Mouse (Mus musculus): ENCODE data around the gene Klhl41. TPM values are rescaled to one million over a fixed set of nuclear protein-coding genes. Genes with fewer than 3 reads are reported as not detected.
"Not testable (repeated sequence)": the region's sequence is repeated elsewhere in the genome, so short reads cannot be mapped to it uniquely, and the experiment has no call there.

The Klhl41 gene
- polyA plus RNA-seq, 2 experiments, result 0.04 TPM; not detected in 1

DNA sequence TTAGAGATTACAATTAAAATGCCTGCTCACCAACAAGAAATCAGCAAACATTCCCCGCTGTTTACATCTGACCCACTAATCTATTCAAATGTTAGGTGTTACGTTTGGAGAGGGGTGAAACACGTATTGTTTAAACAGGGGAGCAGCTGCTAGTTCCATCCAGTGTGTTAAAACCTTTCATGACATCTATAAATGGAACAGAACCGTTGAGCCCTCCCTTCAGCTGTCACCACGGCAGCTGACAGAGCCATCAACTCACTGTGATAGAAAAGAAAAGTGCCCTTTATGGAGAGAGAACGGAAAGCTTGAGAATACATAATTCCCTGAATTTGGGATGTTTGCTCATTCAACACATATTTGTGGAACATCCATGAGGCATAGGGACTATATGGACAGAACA is 1.5 kb upstream of the Klhl41 start:
- TF ChIP-seq EP300 (IDR thresholded peaks at IDR 0.05; ENCODE audit: low read depth) (no peak), CTCF (IDR thresholded peaks at IDR 0.05; ENCODE audit: low read depth) (no peak)
- Histone ChIP-seq H3K4me3 (ENCODE audit: insufficient read depth in 1 of 2, low read depth in 2 of 2, low read length in 2 of 2) (no peak overlapping the region), H3K27ac (no peak overlapping the region), H3K4me1 (replicated peaks; ENCODE audit: control insufficient read depth in 2 of 2, insufficient read depth in 2 of 2, low read length in 1 of 2) (no peaks in the 10 kb centered on the region), H3K9me3 (ENCODE audit: control insufficient read depth, low read length) (no peaks in the 10 kb centered on the region), H3K27me3 (ENCODE audit: control insufficient read depth, insufficient read depth, low read length) (no peaks in the 10 kb centered on the region), H3K9ac (replicated peaks) (no peak overlapping the region), H3K36me3 (replicated peaks; ENCODE audit: control insufficient read depth, insufficient read depth, low read depth) (no peaks in the 10 kb centered on the region), H3K4me2 (ENCODE audit: low read depth) (no peak overlapping the region)
- DNase-seq (ENCODE audit: low read depth in 3 of 3, low spot score in 3 of 3) (no peak), ATAC-seq (ENCODE audit: insufficient read depth) (no peak)
- 62% methylated on average over 6 of the region's 6 CpGs for WGBS (ENCODE audit: insufficient replicate concordance)

DNA sequence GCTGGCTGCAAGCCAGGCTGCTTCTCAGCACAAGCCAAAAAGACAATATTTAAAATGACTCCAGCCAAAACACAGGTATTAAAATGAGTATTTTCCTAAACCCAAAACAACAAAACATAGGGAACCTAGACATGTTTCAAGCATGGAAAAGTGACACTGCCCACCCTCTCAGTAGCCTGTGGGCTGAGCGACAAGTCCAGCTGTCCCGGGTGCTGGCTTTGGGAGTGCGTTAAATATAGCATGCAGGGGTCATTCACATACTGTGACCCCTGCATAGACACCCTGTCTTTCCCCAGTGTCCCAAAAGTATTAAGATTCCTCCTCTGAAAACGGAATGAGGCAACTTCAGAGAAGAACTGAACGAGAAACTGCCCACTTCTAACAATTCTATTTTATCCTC is 3.8 kb downstream of the Klhl41 start:
- 58% methylated on average over 5 of the region's 5 CpGs for WGBS (ENCODE audit: insufficient replicate concordance)
- TF ChIP-seq CTCF (IDR thresholded peaks at IDR 0.05; ENCODE audit: low read depth) (no peak), EP300 (IDR thresholded peaks at IDR 0.05; ENCODE audit: low read depth) (no peak)
- H3K9ac ChIP-seq (replicated peaks), result no peak overlapping the region
- no peaks in the 10 kb centered on the region for H3K27me3 ChIP-seq (ENCODE audit: control insufficient read depth, insufficient read depth, low read length)
- no peaks in the 10 kb centered on the region for H3K4me1 ChIP-seq (replicated peaks; ENCODE audit: control insufficient read depth in 2 of 2, insufficient read depth in 2 of 2, low read length in 1 of 2)
- H3K36me3 ChIP-seq (replicated peaks; ENCODE audit: control insufficient read depth, insufficient read depth, low read depth), result no peaks in the 10 kb centered on the region
- no peak for ATAC-seq (ENCODE audit: insufficient read depth)
- no peak overlapping the region for H3K27ac ChIP-seq
- H3K9me3 ChIP-seq (ENCODE audit: control insufficient read depth, low read length), result no peaks in the 10 kb centered on the region
- no peak overlapping the region for H3K4me3 ChIP-seq (ENCODE audit: insufficient read depth in 1 of 2, low read depth in 2 of 2, low read length in 2 of 2)
- no peak for DNase-seq (ENCODE audit: low read depth in 3 of 3, low spot score in 3 of 3)
- no peak overlapping the region for H3K4me2 ChIP-seq (ENCODE audit: low read depth)

DNA sequence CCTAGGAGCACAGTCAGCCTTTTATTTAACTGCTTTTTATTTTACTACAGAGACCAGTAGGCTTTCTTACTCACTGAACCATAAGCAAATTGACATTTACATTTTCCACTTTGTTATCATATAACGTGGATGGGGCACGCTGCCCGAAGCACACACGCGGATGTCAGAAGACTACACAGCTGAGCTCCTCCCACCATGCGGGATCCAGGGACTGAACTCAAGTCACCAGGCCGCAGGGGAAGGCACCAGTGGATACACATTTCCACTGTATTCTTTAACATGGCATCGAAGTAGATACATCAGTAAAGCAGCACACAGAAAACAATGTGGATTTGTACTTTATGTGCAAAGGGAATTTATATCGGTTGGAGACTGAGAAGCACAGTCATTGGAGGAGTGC is 5.3 kb downstream of the Klhl41 start:
- Histone ChIP-seq H3K4me1 (replicated peaks; ENCODE audit: control insufficient read depth in 2 of 2, insufficient read depth in 2 of 2, low read length in 1 of 2) (no peaks in the 10 kb centered on the region), H3K4me2 (ENCODE audit: low read depth) (no peak overlapping the region), H3K27me3 (ENCODE audit: control insufficient read depth, insufficient read depth, low read length) (no peaks in the 10 kb centered on the region), H3K4me3 (ENCODE audit: insufficient read depth in 1 of 2, low read depth in 2 of 2, low read length in 2 of 2) (no peak overlapping the region), H3K9ac (replicated peaks) (no peak overlapping the region), H3K36me3 (replicated peaks; ENCODE audit: control insufficient read depth, insufficient read depth, low read depth) (no peaks in the 10 kb centered on the region), H3K9me3 (ENCODE audit: control insufficient read depth, low read length) (no peaks in the 10 kb centered on the region), H3K27ac (no peak overlapping the region)
- TF ChIP-seq EP300 (IDR thresholded peaks at IDR 0.05; ENCODE audit: low read depth) (no peak), CTCF (IDR thresholded peaks at IDR 0.05; ENCODE audit: low read depth) (no peak)
- DNase-seq (ENCODE audit: low read depth in 3 of 3, low spot score in 3 of 3) (no peak), ATAC-seq (ENCODE audit: insufficient read depth) (no peak)
- 81% methylated on average over 9 of the region's 9 CpGs for WGBS (ENCODE audit: insufficient replicate concordance)

DNA sequence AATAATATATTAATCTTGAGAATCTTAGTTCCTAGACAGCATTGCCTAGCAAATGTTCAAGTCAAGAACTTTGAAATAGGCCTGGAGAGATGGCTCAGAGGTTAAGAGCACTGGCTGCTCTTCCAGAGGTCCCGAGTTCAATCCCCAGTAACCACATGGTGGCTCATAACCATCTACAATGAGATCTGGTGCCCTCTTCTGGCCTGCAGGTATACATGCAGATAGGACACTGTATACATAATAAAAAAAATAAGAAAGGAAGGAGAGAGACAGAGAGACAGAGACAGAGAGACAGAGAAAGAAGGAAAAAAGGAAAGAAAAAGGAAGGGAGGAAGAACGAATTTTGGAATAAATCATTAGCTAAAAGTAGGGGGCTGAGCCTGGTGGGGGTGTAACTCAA is 6.8 kb downstream of the Klhl41 start:
- H3K9ac ChIP-seq (replicated peaks), result no peak overlapping the region
- H3K27ac ChIP-seq, result no peak overlapping the region
- TF ChIP-seq EP300 (IDR thresholded peaks at IDR 0.05; ENCODE audit: low read depth), result no peak
- TF ChIP-seq CTCF (IDR thresholded peaks at IDR 0.05; ENCODE audit: low read depth), result peak; percentile 54
- H3K9me3 ChIP-seq (ENCODE audit: control insufficient read depth, low read length), result no peaks in the 10 kb centered on the region
- no peaks in the 10 kb centered on the region for H3K27me3 ChIP-seq (ENCODE audit: control insufficient read depth, insufficient read depth, low read length)
- DNase-seq (ENCODE audit: low read depth in 3 of 3, low spot score in 3 of 3) (no peak), ATAC-seq (ENCODE audit: insufficient read depth) (no peak)
- no peaks in the 10 kb centered on the region for H3K36me3 ChIP-seq (replicated peaks; ENCODE audit: control insufficient read depth, insufficient read depth, low read depth)
- H3K4me3 ChIP-seq (ENCODE audit: insufficient read depth in 1 of 2, low read depth in 2 of 2, low read length in 2 of 2), result no peak overlapping the region
- 28% methylated on average over 2 of the region's 2 CpGs for WGBS (ENCODE audit: insufficient replicate concordance)
- no peaks in the 10 kb centered on the region for H3K4me1 ChIP-seq (replicated peaks; ENCODE audit: control insufficient read depth in 2 of 2, insufficient read depth in 2 of 2, low read length in 1 of 2)
- H3K4me2 ChIP-seq (ENCODE audit: low read depth), result no peak overlapping the region

DNA sequence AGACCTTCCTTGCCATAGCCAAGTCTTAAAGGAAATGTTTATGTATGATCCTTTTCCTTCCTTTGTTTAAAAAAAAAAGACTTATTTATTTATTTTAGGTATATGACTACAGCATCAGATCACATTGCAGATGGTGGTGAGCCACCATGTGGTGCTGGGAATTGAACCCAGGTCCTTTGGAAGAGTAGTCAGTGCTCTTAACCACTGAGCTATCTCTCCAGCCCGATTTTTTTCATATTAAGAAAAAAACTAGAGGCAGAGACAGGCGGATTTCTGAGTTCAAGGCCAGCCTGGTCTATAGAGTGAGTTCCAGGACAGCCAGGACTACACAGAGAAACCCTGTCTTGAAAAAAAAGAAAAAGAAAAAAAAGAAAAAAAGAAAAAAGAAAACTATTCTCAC is 7.3 kb downstream of the Klhl41 start:
- H3K9ac ChIP-seq (replicated peaks); H3K4me3 ChIP-seq (ENCODE audit: insufficient read depth in 1 of 2, low read depth in 2 of 2, low read length in 2 of 2); ATAC-seq (ENCODE audit: insufficient read depth); H3K27me3 ChIP-seq (ENCODE audit: control insufficient read depth, insufficient read depth, low read length); DNase-seq (ENCODE audit: low read depth in 3 of 3, low spot score in 3 of 3); H3K36me3 ChIP-seq (replicated peaks; ENCODE audit: control insufficient read depth, insufficient read depth, low read depth); H3K4me1 ChIP-seq (replicated peaks; ENCODE audit: control insufficient read depth in 2 of 2, insufficient read depth in 2 of 2, low read length in 1 of 2); H3K9me3 ChIP-seq (ENCODE audit: control insufficient read depth, low read length); H3K4me2 ChIP-seq (ENCODE audit: low read depth); H3K27ac ChIP-seq: not testable (repeated sequence)
- 46% methylated on average over 2 of the region's 2 CpGs for WGBS (ENCODE audit: insufficient replicate concordance)

DNA sequence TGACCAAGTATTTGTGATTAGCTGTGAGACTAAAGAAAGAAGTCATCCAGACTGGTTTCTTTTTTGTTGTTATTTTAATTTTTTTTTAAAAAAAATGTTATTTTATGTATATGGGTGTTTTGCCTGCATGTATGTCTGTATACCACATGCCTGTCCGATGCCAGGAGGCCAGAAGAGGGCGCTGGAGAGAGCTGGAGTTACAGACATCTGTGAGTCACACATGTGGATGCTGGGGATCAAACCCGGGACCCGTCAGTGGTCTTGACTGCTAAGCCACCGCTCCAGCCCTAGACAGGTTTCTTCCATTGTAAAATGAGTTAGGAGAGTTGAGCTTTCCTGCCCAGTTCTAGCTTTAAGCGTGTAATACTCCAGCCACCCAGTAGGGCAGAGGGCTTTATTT is 10.1 kb downstream of the Klhl41 start:
- H3K9me3 ChIP-seq (ENCODE audit: control insufficient read depth, low read length), result no peaks in the 10 kb centered on the region
- no peak overlapping the region for H3K4me2 ChIP-seq (ENCODE audit: low read depth)
- ATAC-seq (ENCODE audit: insufficient read depth) (no peak), DNase-seq (ENCODE audit: low read depth in 3 of 3, low spot score in 3 of 3) (peak in 1 of 3 experiments; percentile 7)
- H3K27ac ChIP-seq, result no peak overlapping the region
- no peaks in the 10 kb centered on the region for H3K36me3 ChIP-seq (replicated peaks; ENCODE audit: control insufficient read depth, insufficient read depth, low read depth)
- H3K4me1 ChIP-seq (replicated peaks; ENCODE audit: control insufficient read depth in 2 of 2, insufficient read depth in 2 of 2, low read length in 1 of 2), result no peaks in the 10 kb centered on the region
- H3K27me3 ChIP-seq (ENCODE audit: control insufficient read depth, insufficient read depth, low read length), result no peaks in the 10 kb centered on the region
- no peak overlapping the region for H3K4me3 ChIP-seq (ENCODE audit: insufficient read depth in 1 of 2, low read depth in 2 of 2, low read length in 2 of 2)
- H3K9ac ChIP-seq (replicated peaks), result no peak overlapping the region
- peak; percentile 54 for TF ChIP-seq CTCF (IDR thresholded peaks at IDR 0.05; ENCODE audit: low read depth)
- no peak for TF ChIP-seq EP300 (IDR thresholded peaks at IDR 0.05; ENCODE audit: low read depth)
- 46% methylated on average over 6 of the region's 6 CpGs for WGBS (ENCODE audit: insufficient replicate concordance)
